Mouse (Mus musculus): ENCODE data around the gene Atp13a2.

DNA sequence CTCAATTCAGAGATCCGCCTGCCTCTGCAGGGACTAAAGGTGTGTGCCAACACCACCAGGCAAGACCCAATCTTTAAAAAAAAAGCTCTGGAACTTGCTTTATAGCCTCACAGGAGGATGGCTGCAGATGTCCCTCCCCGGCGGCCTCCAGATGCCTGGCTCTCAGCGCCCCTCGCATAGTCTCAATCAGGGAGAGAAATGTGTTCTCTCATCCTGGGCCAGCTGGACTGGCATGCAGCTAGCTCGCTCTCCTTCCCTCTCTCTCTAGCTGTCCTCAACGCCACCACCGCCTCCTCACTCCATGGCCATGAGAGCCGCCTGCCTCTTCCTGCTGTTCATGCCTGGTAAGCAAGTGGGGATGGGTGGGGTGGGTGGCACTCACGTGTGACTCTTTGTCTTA lies 25.9 kb downstream of the Atp13a2 start:
- no peak for TF ChIP-seq CTCF (IDR thresholded peaks at IDR 0.05; ENCODE audit: low read depth)
- no peak for TF ChIP-seq EP300 (IDR thresholded peaks at IDR 0.05; ENCODE audit: low read depth)
